In genomic region chr2:73407662-73408061, GRCm38 (mm10) we compare ENCODE assay signal across 20 mouse cellular contexts.
"Had no signal": no experiment of that assay in that cellular context is flagged by ENCODE, and none has a peak within 500 bp of the region (broad histone marks: within the 10 kb centered on the region; RNA-seq: fewer than 3 reads in every experiment).

No protein-coding gene starts in this region.

- H3K4me2 ChIP-seq: liver, embryonic 11.5 days; liver, embryonic 13.5 days; liver, embryonic 15.5 days; lung, embryonic 15.5 days; midbrain, embryonic 12.5 days; neural tube, embryonic 13.5 days; neural tube, embryonic 15.5 days had no signal

- H3K9ac ChIP-seq: liver, embryonic 13.5 days; liver, embryonic 15.5 days; liver, postnatal 0 days; lung, embryonic 15.5 days; midbrain, embryonic 12.5 days; neural tube, embryonic 13.5 days; neural tube, embryonic 15.5 days had no signal

- H3K4me1 ChIP-seq: liver, embryonic 13.5 days; liver, embryonic 15.5 days; lung, embryonic 15.5 days; midbrain, embryonic 10.5 days; midbrain, embryonic 12.5 days; neural tube, embryonic 13.5 days; neural tube, embryonic 15.5 days had no signal

- H3K27me3 ChIP-seq: liver, embryonic 13.5 days; lung, embryonic 15.5 days; midbrain, embryonic 12.5 days; neural tube, embryonic 13.5 days; neural tube, embryonic 15.5 days had no signal

- H3K27ac ChIP-seq: liver, embryonic 13.5 days; liver, embryonic 15.5 days; lung, embryonic 15.5 days; midbrain, embryonic 10.5 days; midbrain, embryonic 12.5 days; neural tube, embryonic 13.5 days; neural tube, embryonic 15.5 days had no signal

- H3K9me3 ChIP-seq: liver, embryonic 13.5 days; liver, embryonic 15.5 days; lung, embryonic 15.5 days; midbrain, embryonic 10.5 days; midbrain, embryonic 12.5 days; neural tube, embryonic 13.5 days; neural tube, embryonic 15.5 days had no signal

- H3K4me3 ChIP-seq: liver, embryonic 13.5 days; liver, embryonic 15.5 days; lung, embryonic 15.5 days; midbrain, embryonic 10.5 days; midbrain, embryonic 12.5 days; myocyte; neural tube, embryonic 13.5 days; neural tube, embryonic 15.5 days had no signal

- H3K36me3 ChIP-seq: liver, embryonic 13.5 days; liver, embryonic 15.5 days; lung, embryonic 15.5 days; midbrain, embryonic 10.5 days; midbrain, embryonic 12.5 days; neural tube, embryonic 13.5 days; neural tube, embryonic 15.5 days had no signal

- ATAC-seq: liver, postnatal 0 days; midbrain, embryonic 16.5 days had no signal

- DNase-seq: liver, embryonic 13.5 days; liver, postnatal 0 days; midbrain, embryonic 14.5 days; retina, postnatal 1 day; right cerebral cortex, adult 18-20 months; right cerebral cortex, postnatal 25 days; right cerebral cortex, postnatal 4 days; spleen, adult 18-20 months; thymus, adult 18-20 months; thymus, postnatal 14 days; thymus, postnatal 36 days had no signal
